Mouse (Mus musculus) MEL (cell line): Measurements from ENCODE around the gene Dnase1l2. TPM values are rescaled to one million over a fixed set of nuclear protein-coding genes. Genes with fewer than 3 reads are reported as not detected.

Source experiments
- DNase-seq: peaks from one replicate; pipeline ENCODE4 v3.0.0; 2011; ENCODE audit warnings: low read depth, low spot score
- H3K27ac ChIP-seq: 2 replicates; pipeline ENCODE4 v1.5.1; 2012; ENCODE audit warnings: low read depth, mild to moderate bottlenecking, control low read depth, low read length, moderate library complexity; ENCODE audit not compliant: control insufficient read depth
- H3K27me3 ChIP-seq, 2 experiments: fragments of 150-350 bp in 1 of 2; sonication (generic) in 1 of 2; 2 replicates each; pipeline ENCODE4 v1.6.1; 2012; ENCODE audit warnings: low read length in 2 of 2, mild to moderate bottlenecking in 2 of 2, improper control_type of control experiment in 1 of 2, moderate library complexity in 1 of 2; ENCODE audit not compliant: insufficient read depth in 2 of 2, control insufficient read depth in 1 of 2
- H3K36me3 ChIP-seq, 2 experiments: 2 replicates each; pipeline ENCODE4 v1.6.1; 2012 to 2014; ENCODE audit warnings: low read length in 2 of 2, improper control_type of control experiment in 1 of 2, inconsistent platforms in 1 of 2, mild to moderate bottlenecking in 1 of 2; ENCODE audit not compliant: insufficient read depth in 2 of 2, control insufficient read depth in 1 of 2
- H3K4me1 ChIP-seq, 2 experiments: fragments of 150-350 bp in 1 of 2; sonication (generic) in 1 of 2; 2 replicates each; pipeline ENCODE4 v1.6.1; 2012; ENCODE audit warnings: low read length in 2 of 2, improper control_type of control experiment in 1 of 2, mild to moderate bottlenecking in 1 of 2; ENCODE audit not compliant: insufficient read depth in 2 of 2, control insufficient read depth in 1 of 2
- H3K4me3 ChIP-seq, 2 experiments: fragments of 150-350 bp in 1 of 2; sonication (generic) in 1 of 2; 2 replicates each; pipeline ENCODE4 v1.5.1; 2012; ENCODE audit warnings: low read depth in 2 of 2, low read length in 2 of 2, mild to moderate bottlenecking in 2 of 2, moderate library complexity in 2 of 2, control low read depth in 1 of 2, improper control_type of control experiment in 1 of 2; ENCODE audit not compliant: control insufficient read depth in 1 of 2, insufficient read depth in 1 of 2
- H3K79me2 ChIP-seq: 2 replicates; pipeline ENCODE4 v1.6.1; 2012; ENCODE audit warnings: mild to moderate bottlenecking, low read length, moderate library complexity; ENCODE audit not compliant: control insufficient read depth, poor library complexity, insufficient read depth
- H3K9ac ChIP-seq: 2 replicates; pipeline ENCODE4 v1.6.1; 2012; ENCODE audit warnings: low read depth, mild to moderate bottlenecking, control low read depth, low read length, moderate library complexity; ENCODE audit not compliant: control insufficient read depth, poor library complexity, severe bottlenecking
- H3K9me3 ChIP-seq: fragments of 150-350 bp; sonication (generic); replicated peaks from 2 replicates; pipeline ENCODE4 v1.6.1; 2012; ENCODE audit warnings: mild to moderate bottlenecking, low read length, improper control_type of control experiment, moderate library complexity; ENCODE audit not compliant: insufficient read depth
- BHLHE40 ChIP-seq: IDR thresholded peaks from 2 replicates; pipeline ENCODE4 v1.6.1; 2012; ENCODE audit warnings: low read depth, mild to moderate bottlenecking, inconsistent platforms, low read length, improper control_type of control experiment, borderline replicate concordance
- CHD1 ChIP-seq: IDR thresholded peaks from 2 replicates; pipeline ENCODE4 v1.6.1; 2012; ENCODE audit warnings: low read depth, mild to moderate bottlenecking, inconsistent platforms, low read length, improper control_type of control experiment
- CHD2 ChIP-seq: IDR thresholded peaks from 2 replicates; pipeline ENCODE4 v1.6.1; 2011; ENCODE audit warnings: low read length, improper control_type of control experiment
- ELF1 ChIP-seq: IDR thresholded peaks from 2 replicates; pipeline ENCODE4 v1.6.1; 2014; ENCODE audit warnings: low read depth, mild to moderate bottlenecking, inconsistent platforms, low read length, improper control_type of control experiment, moderate library complexity
- EP300 ChIP-seq, 2 experiments: IDR thresholded peaks; 2 replicates each; pipeline ENCODE4 v1.6.1; 2011; ENCODE audit warnings: improper control_type of control experiment in 2 of 2, low read length in 2 of 2, low read depth in 1 of 2, mild to moderate bottlenecking in 1 of 2
- ETS1 ChIP-seq: IDR thresholded peaks from 2 replicates; pipeline ENCODE4 v1.6.1; 2012; ENCODE audit warnings: low read depth, mild to moderate bottlenecking, inconsistent platforms, low read length, improper control_type of control experiment, moderate library complexity
- GABPA ChIP-seq: IDR thresholded peaks from 2 replicates; pipeline ENCODE4 v1.6.1; 2012; ENCODE audit warnings: low read depth, mild to moderate bottlenecking, inconsistent platforms, low read length, improper control_type of control experiment, moderate library complexity
- GATA1 ChIP-seq: IDR thresholded peaks from 2 replicates; pipeline ENCODE4 v1.6.1; 2011; ENCODE audit warnings: low read depth, low read length, improper control_type of control experiment
- HCFC1 ChIP-seq: IDR thresholded peaks from 2 replicates; pipeline ENCODE4 v1.6.1; 2012; ENCODE audit warnings: low read depth, mild to moderate bottlenecking, inconsistent platforms, low read length, improper control_type of control experiment, moderate library complexity
- KAT2A ChIP-seq: conservative IDR thresholded peaks from 2 replicates; pipeline ENCODE4 v1.6.1; 2012; ENCODE audit warnings: low read depth, low read length, improper control_type of control experiment, inconsistent platforms
- MAFK ChIP-seq: IDR thresholded peaks from 2 replicates; pipeline ENCODE4 v1.6.1; 2011; ENCODE audit warnings: low read depth, mild to moderate bottlenecking, low read length, improper control_type of control experiment, borderline replicate concordance
- MAX ChIP-seq: IDR thresholded peaks from 2 replicates; pipeline ENCODE4 v1.6.1; 2011; ENCODE audit warnings: low read length, improper control_type of control experiment
- MAZ ChIP-seq: IDR thresholded peaks from 2 replicates; pipeline ENCODE4 v1.6.1; 2012; ENCODE audit warnings: low read depth, mild to moderate bottlenecking, inconsistent platforms, low read length, improper control_type of control experiment
- MEF2A ChIP-seq: IDR thresholded peaks from 2 replicates; pipeline ENCODE4 v1.6.1; 2014; ENCODE audit warnings: low read depth, mild to moderate bottlenecking, inconsistent platforms, low read length, improper control_type of control experiment; ENCODE audit not compliant: poor library complexity, insufficient replicate concordance, severe bottlenecking; ENCODE audit errors: extremely low read depth
- MXI1 ChIP-seq: IDR thresholded peaks from 2 replicates; pipeline ENCODE4 v1.6.1; 2011; ENCODE audit warnings: mild to moderate bottlenecking, low read depth, low read length, improper control_type of control experiment
- MYB ChIP-seq: IDR thresholded peaks from 2 replicates; pipeline ENCODE4 v1.6.1; 2011; ENCODE audit warnings: mild to moderate bottlenecking, low read depth, low read length, improper control_type of control experiment
- NELFE ChIP-seq: IDR thresholded peaks from 2 replicates; pipeline ENCODE4 v1.6.1; 2011; ENCODE audit warnings: low read depth, low read length, improper control_type of control experiment
- NRF1 ChIP-seq: IDR thresholded peaks from 2 replicates; pipeline ENCODE4 v1.6.1; 2014; ENCODE audit warnings: low read depth, mild to moderate bottlenecking, inconsistent platforms, low read length, improper control_type of control experiment, moderate library complexity; ENCODE audit not compliant: poor library complexity, insufficient read depth, severe bottlenecking
- POLR2AphosphoS5 ChIP-seq: IDR thresholded peaks from 2 replicates; pipeline ENCODE4 v1.6.1; 2012; ENCODE audit warnings: low read depth, borderline replicate concordance, mild to moderate bottlenecking, inconsistent platforms, low read length, moderate library complexity, mixed read lengths
- RCOR1 ChIP-seq: IDR thresholded peaks from 2 replicates; pipeline ENCODE4 v1.6.1; 2012; ENCODE audit warnings: low read depth, mild to moderate bottlenecking, inconsistent platforms, low read length, improper control_type of control experiment
- TCF12 ChIP-seq: IDR thresholded peaks from 2 replicates; pipeline ENCODE4 v1.6.1; 2014; ENCODE audit warnings: low read depth, mild to moderate bottlenecking, inconsistent platforms, low read length, improper control_type of control experiment, moderate library complexity
- USF1 ChIP-seq: IDR thresholded peaks from 2 replicates; pipeline ENCODE4 v1.6.1; 2014; ENCODE audit warnings: low read depth, mild to moderate bottlenecking, inconsistent platforms, low read length, improper control_type of control experiment, moderate library complexity
- USF2 ChIP-seq, 2 experiments: IDR thresholded peaks; 2 replicates each; pipeline ENCODE4 v1.6.1; 2011 to 2012; ENCODE audit warnings: improper control_type of control experiment in 2 of 2, low read length in 2 of 2, borderline replicate concordance in 1 of 2, inconsistent platforms in 1 of 2, low read depth in 1 of 2, mild to moderate bottlenecking in 1 of 2; ENCODE audit not compliant: insufficient read depth in 1 of 2
- ZC3H11A ChIP-seq: IDR thresholded peaks from 2 replicates; pipeline ENCODE4 v1.6.1; 2012; ENCODE audit warnings: low read depth, mild to moderate bottlenecking, inconsistent platforms, low read length, improper control_type of control experiment
- ZMIZ1 ChIP-seq: IDR thresholded peaks from 2 replicates; pipeline ENCODE4 v1.6.1; 2012; ENCODE audit warnings: low read depth, mild to moderate bottlenecking, inconsistent platforms, low read length, improper control_type of control experiment, moderate library complexity
- polyA plus RNA-seq, 2 experiments: library from polyadenylated mRNA; stranded (reverse) in 1 of 2; unstranded in 1 of 2; fragments of >175 nt in 1 of 2; fragments of >200 nt in 1 of 2; gene quantifications; 2 replicates each; pipeline versions ENCODE4 v1.2.1 to v1.2.4; 2012; ENCODE audit warnings: low replicate concordance in 2 of 2, low read depth in 1 of 2; ENCODE audit not compliant: insufficient read length in 2 of 2, insufficient read depth in 1 of 2, missing spikeins in 1 of 2
- total RNA-seq: library from RNA; depleted of rRNA; stranded (reverse); fragments of 300-350 nt; gene quantifications from 2 replicates; pipeline ENCODE4 v1.2.3, GENCODE M21; 2012

Gene Dnase1l2
- total and polyA plus RNA-seq, 3 experiments, result 0.62 to 1.8 TPM; not detected in 1

GRCm38 (mm10) chr17:24451220-24451619 lies 8.3 kb upstream of the Dnase1l2 start:
- peaks cover 16% of the 10 kb centered on the region for H3K79me2 ChIP-seq
- H3K9ac ChIP-seq, result no peak overlapping the region
- no peaks in the 10 kb centered on the region for H3K9me3 ChIP-seq
- H3K36me3 ChIP-seq, result peaks cover 2 to 14% of the 10 kb centered on the region in 2 experiments
- no peak for DNase-seq
- no peak overlapping the region for H3K27ac ChIP-seq
- TF ChIP-seq MAZ, result no peak
- TF ChIP-seq USF2 (IDR thresholded peaks at IDR 0.05; ENCODE audit: borderline replicate concordance in 1 of 2, insufficient read depth in 1 of 2, low read depth in 1 of 2, low read length in 2 of 2), result no peak
- TF ChIP-seq GABPA, result no peak
- no peak for TF ChIP-seq KAT2A
- TF ChIP-seq POLR2AphosphoS5, result no peak
- no peak for TF ChIP-seq ZMIZ1
- no peak for TF ChIP-seq ZC3H11A
- no peak for TF ChIP-seq MXI1
- TF ChIP-seq ETS1, result no peak
- TF ChIP-seq MAX, result no peak
- TF ChIP-seq CHD2, result no peak
- TF ChIP-seq GATA1, result no peak
- no peak for TF ChIP-seq USF1
- no peak for TF ChIP-seq ELF1
- TF ChIP-seq MAFK, result no peak
- TF ChIP-seq BHLHE40, result no peak
- TF ChIP-seq NELFE, result no peak
- no peak for TF ChIP-seq RCOR1
- no peak for TF ChIP-seq CHD1
- H3K4me1 ChIP-seq, result peaks cover 7 to 12% of the 10 kb centered on the region in 2 experiments
- H3K27me3 ChIP-seq, result no peaks in the 10 kb centered on the region
- no peak overlapping the region for H3K4me3 ChIP-seq

- H3K27ac ChIP-seq, result no peak overlapping the region
- no peak overlapping the region for H3K4me3 ChIP-seq
- H3K9me3 ChIP-seq, result no peaks in the 10 kb centered on the region
- TF ChIP-seq TCF12 (no peak), MEF2A (no peak), GATA1 (no peak), HCFC1 (no peak), EP300 (IDR thresholded peaks at IDR 0.05; ENCODE audit: low read depth in 1 of 2, low read length in 2 of 2) (no peak), NRF1 (no peak), MYB (no peak), MAZ (no peak), NELFE (no peak), RCOR1 (no peak)
- TF ChIP-seq, all 39 proteins: peak for 0
- Histone ChIP-seq H3K79me2 (peaks cover 10% of the 10 kb centered on the region), H3K4me1 (peaks cover 6 to 8% of the 10 kb centered on the region in 2 experiments), H3K36me3 (peaks cover 2 to 11% of the 10 kb centered on the region in 2 experiments), H3K27me3 (no peaks in the 10 kb centered on the region), H3K9ac (no peak overlapping the region)
- no peak for DNase-seq
Observed at GRCm38 (mm10) chr17:24449507-24449906, 6.6 kb upstream of the Dnase1l2 start.
